Mouse (Mus musculus): ENCODE data around the gene Tnpo2. TPM values are rescaled to one million over a fixed set of nuclear protein-coding genes. Genes with fewer than 3 reads are reported as not detected.

Gene Tnpo2
- total RNA-seq, 2 experiments from 2014 or later, result 28.0 to 28.7 TPM

DNA sequence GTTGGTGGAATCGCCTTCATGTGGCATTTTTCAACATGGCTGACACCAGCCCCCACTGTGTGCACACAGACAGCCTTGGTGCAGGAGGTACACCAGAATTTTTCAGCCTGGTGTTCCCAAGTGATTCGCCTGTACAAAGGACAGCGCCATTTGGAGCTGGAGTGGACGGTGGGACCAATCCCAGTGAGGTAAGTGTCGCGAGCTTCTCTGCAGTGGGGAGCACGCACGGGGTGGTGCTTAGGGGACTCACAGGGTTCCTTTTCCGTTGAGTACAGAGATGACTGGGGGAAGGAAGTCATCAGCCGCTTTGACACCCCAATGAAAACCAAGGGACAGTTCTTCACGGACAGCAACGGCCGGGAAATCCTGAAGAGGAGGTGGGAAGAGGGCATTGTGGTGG is 58.3 kb downstream of the Tnpo2 start:
- intact Hi-C loops (cut with DNase I), result no loop called here
- DNase-seq (ENCODE audit: low spot score), result no peak

DNA sequence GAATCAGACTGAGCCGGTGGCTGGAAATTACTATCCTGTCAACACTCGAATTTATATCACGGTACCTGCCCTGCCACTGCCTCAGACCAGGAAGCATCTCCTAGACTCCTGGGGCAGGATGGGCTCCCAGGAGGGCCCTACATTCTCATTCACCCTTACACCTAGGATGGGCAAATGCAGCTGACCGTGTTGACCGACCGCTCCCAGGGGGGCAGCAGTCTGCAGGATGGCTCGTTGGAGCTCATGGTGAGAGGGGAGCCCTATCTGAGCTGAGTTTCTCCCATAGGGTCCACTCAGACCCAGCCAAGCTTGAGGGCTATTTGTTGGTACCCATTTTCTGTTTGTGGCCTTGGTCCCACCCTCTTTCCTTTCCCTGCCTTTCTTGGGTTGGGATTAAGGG is 58.9 kb downstream of the Tnpo2 start:
- DNase-seq (ENCODE audit: low spot score), result no peak
- intact Hi-C loops (cut with DNase I), result no loop called here

- DNase-seq (ENCODE audit: low spot score), result no peak
- intact Hi-C loops (cut with DNase I), result no loop called here
These were observed 59.5 kb downstream of the Tnpo2 start for GRCm38 (mm10) chr8:85096196-85096595.

GRCm38 (mm10) chr8:85096850-85097249 is 60.1 kb downstream of the Tnpo2 start:
- intact Hi-C loops (cut with DNase I), result no loop called here
- DNase-seq (ENCODE audit: low spot score), result no peak

GRCm38 (mm10) chr8:85100076-85100665 is 63.5 kb downstream of the Tnpo2 start:
- DNase-seq (ENCODE audit: low spot score), result no peak
- intact Hi-C loops (cut with DNase I), result no loop called here

Small RNAs within 50 kb of the gene (microRNA-seq; reads per million reads assigned to microRNA genes)
- gene Mir7070, result not detected

Other genes with a start within 250 kb of the Tnpo2 start
- 100 to 1,000 TPM; 287 to 311 TPM for gene Nfix, start 236.6 kb upstream of the Tnpo2 start, total RNA-seq (2021)
- gene Dand5, start 214.1 kb upstream of the Tnpo2 start, total RNA-seq (2021), result 10 to 100 TPM in 1 of 2 experiments, 1 to 10 TPM in 1; 9.6 to 10.3 TPM
- gene Gadd45gip1, start 205.4 kb upstream of the Tnpo2 start, total RNA-seq (2021), result 10 to 100 TPM; 28.9 to 30.0 TPM
- 10 to 100 TPM; 80.8 to 81.1 TPM for gene Rad23a, start 196.2 kb upstream of the Tnpo2 start, total RNA-seq (2021)
- gene Calr, start 190.0 kb upstream of the Tnpo2 start, total RNA-seq (2021), result 100 to 1,000 TPM; 365 to 441 TPM
- gene Farsa, start 179.9 kb upstream of the Tnpo2 start, total RNA-seq (2021), result 10 to 100 TPM; 24.7 to 25.5 TPM
- gene Syce2, start 164.8 kb upstream of the Tnpo2 start, total RNA-seq (2021), result 1 to 10 TPM; 2.3 to 3.0 TPM
- gene Gcdh, start 143.0 kb upstream of the Tnpo2 start, total RNA-seq (2021), result 10 to 100 TPM; 63.1 to 68.2 TPM
- gene Klf1, start 135.0 kb upstream of the Tnpo2 start, total RNA-seq (2021), result not detected
- gene Dnase2a, start 128.4 kb upstream of the Tnpo2 start, total RNA-seq (2021), result 1 to 10 TPM; 7.7 to 7.9 TPM
- under 1 TPM; 0.08 to 0.14 TPM for gene Mast1, start 99.6 kb upstream of the Tnpo2 start, total RNA-seq (2021)
- not detected for gene Rtbdn, start 89.9 kb upstream of the Tnpo2 start, total RNA-seq (2021)
- not detected for gene Gm49661, start 67.5 kb upstream of the Tnpo2 start, total RNA-seq (2021)
- gene Prdx2, start 67.3 kb upstream of the Tnpo2 start, total RNA-seq (2021), result 100 to 1,000 TPM; 650 to 659 TPM
- gene Rnaseh2a, start 67.1 kb upstream of the Tnpo2 start, total RNA-seq (2021), result 10 to 100 TPM; 45.2 to 48.2 TPM
- 10 to 100 TPM; 13.8 to 17.2 TPM for gene Junb, start 58.2 kb upstream of the Tnpo2 start, total RNA-seq (2021)
- gene Hook2, start 46.3 kb upstream of the Tnpo2 start, total RNA-seq (2021), result 1 to 10 TPM; 2.0 to 2.1 TPM
- not detected for gene Best2, start 22.4 kb upstream of the Tnpo2 start, total RNA-seq (2021)
- gene Asna1, start 11.6 kb upstream of the Tnpo2 start, total RNA-seq (2021), result 10 to 100 TPM; 65.0 to 67.4 TPM
- 10 to 100 TPM; 82.7 to 88.7 TPM for gene Trir, start 10.1 kb upstream of the Tnpo2 start, total RNA-seq (2021)
- gene Fbxw9, start 23.1 kb downstream of the Tnpo2 start, total RNA-seq (2021), result 1 to 10 TPM; 3.5 to 4.6 TPM
- not detected for gene Gm5741, start 31.1 kb downstream of the Tnpo2 start, total RNA-seq (2021)
- gene Dhps, start 34.8 kb downstream of the Tnpo2 start, total RNA-seq (2021), result 10 to 100 TPM; 26.4 to 26.5 TPM
- 10 to 100 TPM; 39.4 to 43.1 TPM for gene Wdr83os, start 43.8 kb downstream of the Tnpo2 start, total RNA-seq (2021)
- 10 to 100 TPM; 31.8 to 35.3 TPM for gene Wdr83, start 44.4 kb downstream of the Tnpo2 start, total RNA-seq (2021)
- gene Man2b1, start 46.4 kb downstream of the Tnpo2 start, total RNA-seq (2021), result 10 to 100 TPM; 24.7 to 26.5 TPM
- gene Zfp791, start 86.2 kb downstream of the Tnpo2 start, total RNA-seq (2021), result 1 to 10 TPM; 2.1 to 2.6 TPM
- gene Cks1brt, start 115.0 kb downstream of the Tnpo2 start, total RNA-seq (2021), result not detected
- not detected for gene Olfr371, start 189.1 kb downstream of the Tnpo2 start, total RNA-seq (2021)